Mouse (Mus musculus) left cerebral cortex, adult 2 months (tissue): ENCODE measurements around the gene Acadvl. TPM values are rescaled to one million over a fixed set of nuclear protein-coding genes. Genes with fewer than 3 reads are reported as not detected.
A peak's percentile ranks its signal among the peaks of the same experiment; 100 is the strongest.

Source experiments
- DNase-seq, 2 experiments: peaks; one replicate each; pipeline ENCODE4 v3.0.0; 2021 to 2022; ENCODE audit warnings: low spot score in 2 of 2, mixed read lengths in 1 of 2; ENCODE audit errors: extremely low spot score in 1 of 2
- H3K27ac ChIP-seq: fragments of 200-600 bp; 2 replicates; pipeline ENCODE4 v1.8.1; 2022
- H3K4me3 ChIP-seq: fragments of 200-600 bp; 2 replicates; pipeline ENCODE4 v1.8.1; 2022
- CTCF ChIP-seq: fragments of 200-600 bp; IDR thresholded peaks from 2 replicates; pipeline ENCODE4 v1.8.1; 2022; ENCODE audit warnings: antibody characterized with exemption, mild to moderate bottlenecking, moderate library complexity
- intact Hi-C: fragments of 180-260 bp; cut with DNase I; formaldehyde crosslinking; loops from one replicate; pipeline ENCODE4 v1.15.1; 2025
- long read RNA-seq, 2 experiments: library from polyadenylated mRNA; stranded (forward); transcript quantifications; one replicate each; pipeline ENCODE4 v2.0.0; 2021; ENCODE audit warnings: borderline mapping rate in 2 of 2
- total RNA-seq, 2 experiments: library from RNA; stranded (reverse); gene quantifications; 2 replicates each; pipeline ENCODE4 v1.2.3; 2021

The Acadvl gene
- 10 to 100 TPM; 59.4 to 62.5 TPM for total RNA-seq
- long read RNA-seq, experiment 1, transcript Acadvl-202 (20 exons, 2,168 nt): major isoform, 45 of 71 reads
- long read RNA-seq, experiment 1, partial matches to known transcripts: 4 of 71 reads
- long read RNA-seq, experiment 1, other reads (novel, unspliced or antisense): 22 of 71 reads
- long read RNA-seq, experiment 2, transcript Acadvl-202 (20 exons, 2,168 nt): major isoform, 55 of 82 reads
- long read RNA-seq, experiment 2, partial matches to known transcripts: 3 of 82 reads
- long read RNA-seq, experiment 2, other reads (novel, unspliced or antisense): 24 of 82 reads

GRCm38 (mm10) chr11:70014880-70015558 lies at the start of gene Acadvl:
Acadvl (minus strand) TSS chr11:70015411.
- intact Hi-C loops: loop anchor here (2.0 kb wide), 1 partner anchor 14 kb away; the partner anchor contains the start of gene Dvl2

DNA sequence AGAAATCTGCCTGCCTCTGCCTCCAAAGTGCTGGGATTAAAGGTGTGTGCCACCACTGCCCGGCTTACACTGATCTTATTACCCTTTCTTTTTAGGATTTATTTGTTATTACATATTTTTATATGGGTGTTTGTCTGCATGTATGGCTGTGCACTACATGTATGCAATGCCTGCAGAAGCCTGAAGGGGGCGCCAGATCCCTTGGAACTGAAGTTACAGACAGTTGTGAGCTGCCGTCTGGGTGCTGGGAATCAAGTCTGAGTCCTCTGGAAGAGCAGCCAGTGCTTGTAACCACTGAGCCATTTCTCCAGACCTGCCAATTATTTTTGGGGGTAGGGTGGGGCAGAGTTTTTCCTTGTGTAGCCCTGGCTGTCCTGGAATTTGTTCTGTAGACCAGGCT lies 47.8 kb upstream of the Acadvl start:
- H3K27ac ChIP-seq: no peak overlapping the region
- TF ChIP-seq CTCF: peak; percentile 3
- no peak overlapping the region for H3K4me3 ChIP-seq
- intact Hi-C loops: no loop called here
- DNase-seq: no peak

More at GRCm38 (mm10) chr11:70014880-70015558, at the start of gene Acadvl:
- peak; percentile 85 to 86 for DNase-seq
- H3K4me3 ChIP-seq: peak within 1 kb of the TSS; percentile 77
- peak; percentile 44 for TF ChIP-seq CTCF
- peak within 1 kb of the TSS; percentile 88 for H3K27ac ChIP-seq

DNA sequence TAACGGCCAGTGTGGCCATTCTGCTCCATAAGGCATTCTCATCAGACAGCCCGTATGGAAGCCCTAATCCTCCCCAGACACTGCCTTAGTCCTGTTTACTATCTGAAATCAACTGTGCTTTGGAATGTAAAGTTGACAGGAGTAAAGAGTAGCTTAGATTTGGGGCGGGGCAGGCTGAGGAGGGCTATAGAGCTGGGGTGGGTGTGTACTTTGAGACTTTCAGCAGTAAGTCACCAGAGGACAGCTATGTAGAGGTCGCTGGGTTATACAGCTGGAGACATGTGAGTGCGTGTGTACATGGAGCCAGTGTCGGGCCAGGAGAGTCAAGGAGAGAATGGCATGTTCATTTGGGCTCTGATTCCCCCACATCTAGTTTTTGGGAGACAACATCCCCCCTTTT lies 44.7 kb upstream of the Acadvl start:
- TF ChIP-seq CTCF: no peak
- H3K27ac ChIP-seq: no peak overlapping the region
- intact Hi-C loops: loop anchor here (5.0 kb wide), 1 partner anchor 128 kb away; no protein-coding TSS in a partner anchor
- H3K4me3 ChIP-seq: no peak overlapping the region
- no peak for DNase-seq

DNA sequence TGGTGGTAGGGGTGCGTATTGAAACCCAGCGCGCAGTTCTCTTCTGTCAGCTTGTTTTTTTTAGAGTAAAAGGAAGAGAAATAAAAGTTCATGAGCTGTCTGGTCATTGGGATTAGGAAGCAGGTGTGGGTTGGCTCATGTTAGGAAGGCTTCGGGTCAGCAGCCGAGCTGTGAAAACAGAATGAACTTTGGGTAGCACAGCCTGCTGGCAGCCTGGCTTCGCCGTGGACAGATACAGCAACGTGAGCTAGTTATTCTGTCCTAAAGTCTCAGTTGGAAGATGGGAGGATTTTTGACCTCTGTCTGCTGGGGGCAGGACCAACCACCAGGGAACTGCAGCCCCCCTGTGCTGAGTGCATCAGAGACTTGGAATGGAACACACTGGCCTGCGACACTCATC lies 42.6 kb upstream of the Acadvl start:
- intact Hi-C loops: loop anchor here (5.0 kb wide), 1 partner anchor 126 kb away; no protein-coding TSS in a partner anchor
- no peak for DNase-seq
- Histone ChIP-seq H3K4me3 (no peak overlapping the region), H3K27ac (no peak overlapping the region)
- TF ChIP-seq CTCF: no peak

GRCm38 (mm10) chr11:70055618-70056214 lies 40.5 kb upstream of the Acadvl start:
- no peak overlapping the region for H3K4me3 ChIP-seq
- TF ChIP-seq CTCF: peak; percentile 93
- peak; percentile 62 to 74 for DNase-seq
- no peak overlapping the region for H3K27ac ChIP-seq
- intact Hi-C loops: loop anchor here (2.0 to 5.0 kb wide), 2 partner anchors 123 to 157 kb away; partner anchors contain the start of gene Slc16a11

GRCm38 (mm10) chr11:70053898-70054570 lies 38.8 kb upstream of the Acadvl start, which contains the start of gene Asgr1:
Asgr1 (plus strand) TSS chr11:70054085.
- Histone ChIP-seq H3K4me3 (no peak within 1 kb of the TSS), H3K27ac (no peak within 1 kb of the TSS)
- no peak for DNase-seq
- intact Hi-C loops: loop anchor here (2.0 kb wide), 1 partner anchor 159 kb away; the partner anchor contains the start of gene Slc16a11
- no peak for TF ChIP-seq CTCF

DNA sequence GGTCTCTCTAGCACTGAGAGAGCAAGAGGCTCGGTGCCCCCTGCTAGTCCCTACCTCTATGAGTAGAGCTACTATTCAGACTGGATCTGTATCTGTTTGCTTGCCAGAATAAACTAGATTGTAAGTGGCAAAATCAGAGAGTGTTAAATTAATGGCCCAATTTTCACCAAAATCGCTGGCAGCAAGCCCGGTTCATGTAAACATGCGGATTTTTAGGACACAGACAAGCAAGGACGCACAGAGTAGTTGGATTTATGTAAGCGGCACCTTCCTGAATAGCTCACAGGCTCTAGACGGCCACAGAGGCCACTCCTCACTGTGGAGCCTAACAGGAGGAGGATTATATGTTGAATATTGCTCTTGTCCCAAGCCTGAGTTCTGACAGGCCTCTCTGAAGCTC lies 37.9 kb upstream of the Acadvl start:
- Histone ChIP-seq H3K4me3 (no peak overlapping the region), H3K27ac (no peak overlapping the region)
- TF ChIP-seq CTCF: no peak
- DNase-seq: no peak
- intact Hi-C loops: no loop called here

DNA sequence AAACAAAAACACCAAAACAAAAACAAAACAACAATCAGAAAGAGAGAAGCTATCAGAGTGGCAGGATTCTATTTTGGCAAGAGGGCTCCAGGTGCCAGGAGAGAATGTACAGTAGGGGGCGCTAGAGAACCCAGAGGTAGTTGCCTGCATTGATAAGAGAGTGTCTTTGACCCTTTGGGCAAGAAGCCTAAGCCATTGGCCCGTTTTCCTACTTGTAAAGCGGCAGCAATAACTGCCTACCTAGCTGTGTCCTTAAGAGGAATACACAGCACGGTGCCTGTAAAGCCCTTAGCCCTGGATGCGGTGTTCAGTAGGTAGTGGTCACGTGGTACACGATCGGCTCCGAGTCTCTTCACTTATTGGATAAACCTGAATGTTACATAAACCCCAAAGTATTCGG lies 34.6 kb upstream of the Acadvl start:
- intact Hi-C loops: no loop called here
- H3K4me3 ChIP-seq: no peak overlapping the region
- no peak overlapping the region for H3K27ac ChIP-seq
- DNase-seq: no peak
- TF ChIP-seq CTCF: peak; percentile 57

- H3K4me3 ChIP-seq: no peak overlapping the region
- intact Hi-C loops: no loop called here
- no peak overlapping the region for H3K27ac ChIP-seq
- TF ChIP-seq CTCF: no peak
- DNase-seq: no peak
Measured at GRCm38 (mm10) chr11:70049366-70049765, 34.2 kb upstream of the Acadvl start.

DNA sequence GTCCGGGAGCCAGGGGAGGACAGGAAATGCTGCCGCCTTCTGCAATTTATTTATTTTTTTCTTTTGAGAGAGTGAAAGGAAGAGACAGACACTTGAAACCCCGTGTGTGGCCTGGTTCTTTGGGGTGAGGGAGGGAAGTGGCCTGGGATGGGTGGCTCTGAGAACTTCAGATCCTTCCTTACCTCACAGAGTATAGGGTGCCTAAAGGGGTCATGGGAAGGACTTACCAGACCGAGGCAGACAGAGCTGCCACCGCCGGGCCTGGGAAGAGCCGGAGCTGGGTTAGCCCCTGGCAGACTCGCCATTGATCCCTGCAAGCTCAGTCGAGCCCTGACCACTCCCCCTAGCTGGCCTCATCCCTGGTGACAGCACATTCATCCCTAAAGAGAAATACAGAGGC lies 30.2 kb upstream of the Acadvl start:
- no peak overlapping the region for H3K4me3 ChIP-seq
- intact Hi-C loops: no loop called here
- H3K27ac ChIP-seq: no peak overlapping the region
- no peak for DNase-seq
- no peak for TF ChIP-seq CTCF

DNA sequence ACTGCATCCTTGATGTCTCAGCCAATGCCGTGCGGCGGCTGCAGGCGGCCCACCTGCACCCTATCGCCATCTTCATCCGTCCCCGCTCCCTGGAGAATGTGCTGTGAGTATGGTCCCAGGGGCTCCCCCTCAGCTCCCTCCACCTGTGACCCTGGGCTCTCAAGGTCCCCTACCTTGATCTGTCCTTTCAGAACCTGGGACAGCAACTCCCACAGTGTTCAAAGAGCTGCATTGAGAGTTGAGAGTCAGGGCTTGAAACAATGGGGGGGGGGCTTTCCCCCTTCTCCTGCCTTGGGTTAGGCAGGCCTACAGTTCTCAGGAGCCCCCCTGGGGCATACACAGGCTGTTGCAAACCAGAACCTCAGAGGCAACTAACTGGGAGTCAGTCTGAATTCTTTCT lies 28.5 kb upstream of the Acadvl start:
- DNase-seq: no peak
- TF ChIP-seq CTCF: no peak
- Histone ChIP-seq H3K4me3 (no peak overlapping the region), H3K27ac (no peak overlapping the region)
- intact Hi-C loops: no loop called here
